Mouse (Mus musculus) neural tube, embryonic 14.5 days (tissue): Measurements from ENCODE around the gene Gm2431. TPM values are rescaled to one million over a fixed set of nuclear protein-coding genes. Genes with fewer than 3 reads are reported as not detected.
A peak's percentile ranks its signal among the peaks of the same experiment; 100 is the strongest.
"Not testable (repeated sequence)": the region's sequence is repeated elsewhere in the genome, so short reads cannot be mapped to it uniquely, and the experiment has no call there.

Experiments
- ATAC-seq: fragments of 200-750 bp; cut with Nextera tagmentation; 2 replicates; pipeline ENCODE4 v1.8.0; 2017; ENCODE audit warnings: low read depth, mild to moderate bottlenecking, moderate TSS enrichment, moderate library complexity
- H3K27ac ChIP-seq: fragments of 300-500 bp; sonication (generic); 2 replicates; pipeline ENCODE4 v1.5.1; 2014; ENCODE audit warnings: low read depth, mild to moderate bottlenecking, control low read depth, low read length, moderate library complexity, mixed read lengths
- H3K27me3 ChIP-seq: fragments of 300-500 bp; sonication (generic); 2 replicates; pipeline ENCODE4 v1.6.1; 2014; ENCODE audit warnings: low read length; ENCODE audit not compliant: control insufficient read depth, insufficient read depth
- H3K36me3 ChIP-seq: fragments of 300-500 bp; sonication (generic); 2 replicates; pipeline ENCODE4 v1.6.1; 2014; ENCODE audit warnings: low read length, mixed read lengths; ENCODE audit not compliant: control insufficient read depth, insufficient read depth
- H3K4me1 ChIP-seq: fragments of 300-500 bp; sonication (generic); 2 replicates; pipeline ENCODE4 v1.6.1; 2014; ENCODE audit warnings: low read length; ENCODE audit not compliant: control insufficient read depth, insufficient read depth
- H3K4me2 ChIP-seq: fragments of 300-500 bp; sonication (generic); 2 replicates; pipeline ENCODE4 v1.6.1; 2014; ENCODE audit warnings: mild to moderate bottlenecking, low read depth, low read length, control low read depth
- H3K4me3 ChIP-seq: fragments of 300-500 bp; sonication (generic); 2 replicates; pipeline ENCODE4 v1.5.1; 2014; ENCODE audit warnings: low read depth, low read length, control low read depth, mixed read lengths
- H3K9ac ChIP-seq: fragments of 300-500 bp; sonication (generic); replicated peaks from 2 replicates; pipeline ENCODE4 v1.6.1; 2014; ENCODE audit warnings: low read depth, mild to moderate bottlenecking, control low read depth, low read length, mixed read lengths
- H3K9me3 ChIP-seq: fragments of 300-500 bp; sonication (generic); 2 replicates; pipeline ENCODE4 v1.6.1; 2016; ENCODE audit warnings: low read length; ENCODE audit not compliant: control insufficient read depth
- WGBS: fragments of 180-500 bp; shearing (Covaris S2); extraction: QIAGEN DNeasy Blood & Tissue Kit; methylation state at CpG from one replicate; pipeline ENCODE4 v1.1.7; 2014; 5-methylcytosine and 5-hydroxymethylcytosine counted together
- polyA plus RNA-seq: library from polyadenylated mRNA; unstranded; fragments of >200 nt; fragmentation: Nextera tagmentation; extraction: Ambion mirVana; gene quantifications from 2 replicates; pipeline ENCODE4 v1.2.1, GENCODE M21; 2014

The Gm2431 gene
- polyA plus RNA-seq, 1 experiment from 2014 or later: not detected

GRCm38 (mm10) chr7:142284615-142285080 lies 26.5 kb upstream of the Gm2431 start:
- Histone ChIP-seq H3K4me2 (peak overlapping the region; percentile 81), H3K4me3 (peak overlapping the region; percentile 53), H3K27ac (peak overlapping the region; percentile 57; the same call in 1 of the 2 replicates), H3K9me3 (no peaks in the 10 kb centered on the region), H3K9ac (peak overlapping the region; percentile 57), H3K36me3 (no peaks in the 10 kb centered on the region), H3K27me3 (no peaks in the 10 kb centered on the region), H3K4me1 (peaks cover 7% of the 10 kb centered on the region)
- ATAC-seq: peak; percentile 87
- WGBS: 0% methylated on average over 19 of the region's 19 CpGs

DNA sequence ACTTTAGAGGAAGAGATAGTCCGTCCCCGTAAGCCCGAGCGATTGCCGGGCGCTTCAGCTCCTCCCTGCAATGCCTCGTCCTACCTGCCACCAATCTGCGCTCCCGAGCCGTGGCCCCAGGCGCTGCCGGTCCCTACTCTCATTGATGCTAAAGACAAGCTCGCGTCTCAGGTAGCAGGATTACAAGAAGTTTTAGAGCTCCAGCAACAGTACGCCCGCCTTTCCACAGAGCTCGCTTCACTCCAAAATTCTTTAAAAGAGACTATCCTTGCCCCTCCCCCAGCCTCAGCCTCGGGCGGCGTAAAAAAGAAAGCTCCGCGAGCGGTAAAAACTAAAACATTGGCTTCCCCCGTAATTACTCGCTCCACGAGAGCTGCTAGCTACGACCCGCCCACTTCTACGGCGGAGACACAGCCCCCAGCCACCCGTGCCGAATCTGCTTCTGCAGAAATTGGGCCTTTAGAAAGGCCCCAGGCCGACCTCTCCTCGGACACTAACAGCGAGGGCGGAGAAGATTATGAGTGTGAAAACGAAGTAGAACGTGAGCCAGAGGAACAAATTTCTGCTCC lies 26.0 kb upstream of the Gm2431 start:
- Histone ChIP-seq H3K4me3 (peak overlapping the region; percentile 53), H3K4me2 (peak overlapping the region; percentile 81), H3K27ac (peak overlapping the region; percentile 45; the same call in 1 of the 2 replicates), H3K4me1 (peaks cover 7% of the 10 kb centered on the region), H3K36me3 (no peaks in the 10 kb centered on the region), H3K9me3 (no peaks in the 10 kb centered on the region), H3K9ac (peak overlapping the region; percentile 57), H3K27me3 (no peaks in the 10 kb centered on the region)
- WGBS: under 1% methylated on average over 38 of the region's 38 CpGs
- ATAC-seq: peak; percentile 57

DNA sequence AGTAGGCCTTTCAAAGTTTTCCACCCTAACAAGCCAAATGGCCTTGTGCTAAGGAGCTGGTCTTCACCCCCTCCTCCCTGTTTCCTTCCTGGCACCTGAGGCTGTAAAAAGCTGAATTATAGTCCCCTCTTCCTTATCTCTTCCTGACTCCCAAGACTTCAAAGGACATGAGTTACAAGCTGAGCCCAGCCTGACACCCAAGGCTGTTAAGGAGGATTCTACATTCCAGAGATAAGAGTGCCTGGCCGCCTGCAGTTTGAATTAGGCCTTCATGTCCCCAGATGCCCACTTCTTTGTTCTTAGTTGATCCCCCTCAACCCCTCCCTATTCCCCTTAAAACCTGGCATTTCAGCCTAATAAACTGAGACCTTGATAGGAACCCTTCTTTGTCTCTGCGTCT lies 24.7 kb upstream of the Gm2431 start:
- not testable (repeated sequence) for H3K4me1 ChIP-seq

DNA sequence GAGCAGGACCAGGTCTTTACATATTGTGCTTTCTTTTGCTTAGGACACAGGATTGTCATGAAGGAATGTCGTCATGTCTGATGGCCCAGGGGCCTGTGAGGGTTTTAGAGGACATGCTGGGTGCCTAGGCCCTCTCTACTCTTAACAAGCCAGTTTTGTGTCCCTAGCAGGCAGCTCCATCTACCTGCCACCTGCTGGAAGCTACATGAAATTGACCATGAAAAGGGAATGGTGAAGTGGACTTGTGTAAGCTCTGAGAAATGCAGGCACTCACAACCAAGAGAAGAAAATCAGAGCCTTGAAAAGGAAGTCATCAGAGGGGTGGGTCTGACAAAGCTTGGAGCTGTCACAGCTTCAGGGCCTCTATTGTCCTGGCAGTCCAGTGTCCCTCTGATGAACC lies 21.1 kb upstream of the Gm2431 start:
- H3K9me3 ChIP-seq, H3K4me3 ChIP-seq, ATAC-seq, H3K27ac ChIP-seq, H3K4me2 ChIP-seq, H3K36me3 ChIP-seq, H3K4me1 ChIP-seq, H3K9ac ChIP-seq, H3K27me3 ChIP-seq: not testable (repeated sequence)
- 65% methylated on average over 1 of the region's 1 CpGs for WGBS

More for the DNA sequence above, 24.7 kb upstream of the Gm2431 start:
- H3K4me2 ChIP-seq, H3K9ac ChIP-seq, H3K4me3 ChIP-seq, H3K36me3 ChIP-seq, H3K27ac ChIP-seq, H3K27me3 ChIP-seq, ATAC-seq, H3K9me3 ChIP-seq: not testable (repeated sequence)
- 26% methylated on average over 2 of the region's 2 CpGs for WGBS

DNA sequence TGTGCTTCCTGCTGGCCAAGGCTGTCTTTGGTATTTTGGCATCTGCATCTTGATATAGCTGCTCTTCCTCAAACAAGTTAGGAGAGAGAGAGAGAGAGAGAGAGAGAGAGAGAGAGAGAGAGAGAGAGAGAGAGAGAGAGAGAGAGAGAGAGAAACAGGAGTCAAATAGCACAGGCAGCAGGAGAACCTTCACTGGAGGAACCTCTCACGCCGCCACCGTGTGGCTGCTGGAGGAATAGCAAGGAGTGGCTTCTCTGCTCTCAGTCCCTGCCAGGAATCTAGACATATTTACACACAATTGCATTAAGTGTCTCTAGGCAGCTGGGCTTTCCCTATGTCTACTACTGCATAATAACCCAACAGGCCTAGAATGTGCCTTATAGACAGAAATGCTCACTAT lies 20.0 kb upstream of the Gm2431 start:
- H3K4me2 ChIP-seq, H3K36me3 ChIP-seq, H3K9ac ChIP-seq, ATAC-seq, H3K4me3 ChIP-seq, H3K9me3 ChIP-seq, H3K4me1 ChIP-seq, H3K27me3 ChIP-seq, H3K27ac ChIP-seq: not testable (repeated sequence)
- WGBS: 0% methylated on average over 3 of the region's 3 CpGs

DNA sequence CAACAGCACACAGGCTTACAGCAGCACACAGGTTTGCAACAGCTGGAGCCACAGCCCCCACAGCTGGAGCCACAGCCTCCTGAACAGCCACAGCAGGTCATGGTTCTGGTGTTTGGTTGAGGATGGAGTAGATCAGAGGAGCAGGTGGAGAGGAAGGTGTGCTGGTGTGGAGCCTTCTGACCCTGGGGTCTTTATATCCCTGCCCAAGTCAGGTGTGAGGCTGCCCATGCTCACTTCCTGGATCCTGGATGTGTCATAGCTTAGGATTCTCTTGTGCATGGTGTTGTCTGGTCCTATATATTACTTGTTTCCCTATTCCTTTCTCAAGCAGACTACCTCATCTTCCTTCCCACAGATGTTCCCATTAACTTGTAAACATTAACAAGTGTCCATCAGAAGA lies 16.1 kb upstream of the Gm2431 start, which contains the start of gene Gm4559:
Gm4559 (minus strand) TSS at position 101 of the 400 bp plus-strand sequence.
- not testable (repeated sequence) for H3K9ac ChIP-seq, ATAC-seq, H3K9me3 ChIP-seq, H3K27ac ChIP-seq, H3K4me1 ChIP-seq, H3K36me3 ChIP-seq, H3K4me3 ChIP-seq, H3K27me3 ChIP-seq, H3K4me2 ChIP-seq

DNA sequence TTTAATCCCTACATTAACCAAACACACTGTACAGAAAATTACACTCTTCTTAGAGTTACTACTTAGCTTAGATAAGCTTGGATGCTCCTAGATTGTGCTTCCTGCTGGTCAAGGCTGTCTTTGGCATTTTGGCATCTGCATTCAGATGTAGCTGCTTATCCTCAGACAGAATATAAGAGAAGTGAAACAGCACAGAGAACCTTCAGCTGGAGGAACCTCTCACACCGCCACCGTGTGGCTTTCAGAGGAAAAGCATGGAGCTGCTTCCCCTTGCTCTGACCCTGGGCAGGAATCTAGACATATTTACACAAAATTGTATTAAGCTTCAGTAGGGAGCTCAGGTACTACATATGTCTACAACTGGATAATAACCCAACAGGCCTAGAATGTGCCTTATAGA lies 2.6 kb downstream of the Gm2431 start:
- WGBS: 0% methylated on average over 2 of the region's 2 CpGs
- no peaks in the 10 kb centered on the region for H3K9me3 ChIP-seq
- no peaks in the 10 kb centered on the region for H3K4me1 ChIP-seq
- no peaks in the 10 kb centered on the region for H3K36me3 ChIP-seq
- no peak overlapping the region for H3K9ac ChIP-seq
- no peaks in the 10 kb centered on the region for H3K27me3 ChIP-seq
- no peak overlapping the region for H3K4me3 ChIP-seq
- ATAC-seq: no peak
- no peak overlapping the region for H3K27ac ChIP-seq
- H3K4me2 ChIP-seq: no peak overlapping the region

DNA sequence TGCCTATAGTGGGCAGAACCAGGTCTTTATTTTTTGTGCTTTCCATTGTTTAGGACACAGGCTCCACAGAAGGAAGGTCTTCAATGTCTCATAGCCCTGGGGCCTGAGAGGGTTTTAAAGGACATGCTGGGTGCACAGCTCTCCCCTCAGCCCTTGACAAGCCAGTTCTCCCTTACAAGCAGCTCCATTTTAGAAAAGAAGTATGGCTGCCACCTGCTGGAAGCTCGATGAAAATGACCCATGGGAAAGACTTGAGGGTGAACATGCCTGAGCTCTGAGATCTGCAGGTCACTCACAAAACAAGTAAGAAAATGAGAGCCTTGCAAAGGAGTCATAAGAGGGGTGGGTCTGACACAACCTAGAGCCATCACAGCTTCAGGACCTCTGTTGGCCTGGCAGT lies 8.3 kb downstream of the Gm2431 start:
- Histone ChIP-seq H3K4me2 (no peak overlapping the region), H3K4me1 (no peaks in the 10 kb centered on the region), H3K27ac (no peak overlapping the region), H3K4me3 (no peak overlapping the region), H3K9me3 (no peaks in the 10 kb centered on the region), H3K36me3 (no peaks in the 10 kb centered on the region), H3K9ac (no peak overlapping the region), H3K27me3 (no peaks in the 10 kb centered on the region)
- WGBS: 0% methylated on average over 1 of the region's 1 CpGs
- no peak for ATAC-seq

DNA sequence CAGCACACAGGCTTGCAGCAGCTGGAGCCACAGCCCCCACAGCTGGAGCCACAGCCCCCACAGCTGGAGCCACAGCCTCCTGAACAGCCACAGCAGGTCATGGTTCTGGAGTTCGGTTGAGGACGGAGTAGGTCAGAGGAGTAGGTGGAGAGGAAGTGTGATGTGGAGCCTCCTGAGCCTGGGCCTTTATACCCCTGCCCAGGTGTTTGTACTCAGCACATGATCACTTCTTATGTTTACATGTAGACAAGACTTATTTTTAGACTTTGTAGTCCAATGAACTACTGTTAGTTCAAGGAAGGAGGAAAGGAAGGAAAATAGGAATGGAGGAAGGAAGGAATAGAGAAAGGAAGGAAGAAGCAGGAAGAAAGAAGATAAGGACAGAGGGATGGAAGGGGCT lies 17.2 kb downstream of the Gm2431 start, which contains the start of gene Gm40460:
Gm40460 (minus strand) TSS at position 101 of the 400 bp plus-strand sequence.
- 60% methylated on average over 2 of the region's 2 CpGs for WGBS

More for the DNA sequence above, 17.2 kb downstream of the Gm2431 start, which contains the start of gene Gm40460:
- H3K27ac ChIP-seq: no peak within 1 kb of the TSS
- no peaks in the 10 kb centered on the region for H3K36me3 ChIP-seq
- ATAC-seq: no peak
- no peak within 1 kb of the TSS for H3K4me3 ChIP-seq
- no peak within 1 kb of the TSS for H3K9ac ChIP-seq
- no peaks in the 10 kb centered on the region for H3K9me3 ChIP-seq
- no peaks in the 10 kb centered on the region for H3K27me3 ChIP-seq
- no peaks in the 10 kb centered on the region for H3K4me1 ChIP-seq
- H3K4me2 ChIP-seq: no peak within 1 kb of the TSS
